Mouse (Mus musculus) kidney, embryonic 15.5 days (tissue): Measurements from ENCODE around the gene Zswim1. TPM values are rescaled to one million over a fixed set of nuclear protein-coding genes. Genes with fewer than 3 reads are reported as not detected.
"Not testable (repeated sequence)": the region's sequence is repeated elsewhere in the genome, so short reads cannot be mapped to it uniquely, and the experiment has no call there.

Experiments
- ATAC-seq: fragments of 200-750 bp; cut with Nextera tagmentation; replicated peaks from 2 replicates; pipeline ENCODE4 v1.8.0; 2017; ENCODE audit warnings: moderate TSS enrichment; ENCODE audit not compliant: low FRiP score
- H3K27ac ChIP-seq: fragments of 300-500 bp; sonication (generic); 2 replicates; pipeline ENCODE4 v1.5.1; 2015; ENCODE audit warnings: mild to moderate bottlenecking, inconsistent platforms
- H3K27me3 ChIP-seq: fragments of 300-500 bp; sonication (generic); 2 replicates; pipeline ENCODE4 v1.6.1; 2015; ENCODE audit warnings: inconsistent platforms
- H3K36me3 ChIP-seq: fragments of 300-500 bp; sonication (generic); 2 replicates; pipeline ENCODE4 v1.6.1; 2015; ENCODE audit warnings: inconsistent platforms
- H3K4me1 ChIP-seq: fragments of 300-500 bp; sonication (generic); 2 replicates; pipeline ENCODE4 v1.6.1; 2015; ENCODE audit warnings: inconsistent platforms
- H3K4me2 ChIP-seq: fragments of 300-500 bp; sonication (generic); 2 replicates; pipeline ENCODE4 v1.6.1; 2015; ENCODE audit warnings: moderate library complexity, mild to moderate bottlenecking, inconsistent platforms
- H3K4me3 ChIP-seq: fragments of 300-500 bp; sonication (generic); replicated peaks from 2 replicates; pipeline ENCODE4 v1.5.1; 2015; ENCODE audit warnings: mild to moderate bottlenecking, inconsistent platforms
- H3K9ac ChIP-seq: fragments of 300-500 bp; sonication (generic); 2 replicates; pipeline ENCODE4 v1.6.1; 2015; ENCODE audit warnings: mild to moderate bottlenecking, inconsistent platforms
- H3K9me3 ChIP-seq: fragments of 300-500 bp; sonication (generic); replicated peaks from 2 replicates; pipeline ENCODE4 v1.6.1; 2016; ENCODE audit warnings: inconsistent platforms
- WGBS: fragments of 180-500 bp; shearing (Covaris S2); methylation state at CpG from one replicate; pipeline ENCODE4 v1.1.7; 2015; ENCODE audit warnings: mixed read lengths; 5-methylcytosine and 5-hydroxymethylcytosine counted together
- polyA plus RNA-seq: library from polyadenylated mRNA; unstranded; fragments of >200 nt; fragmentation: Nextera tagmentation; extraction: Ambion mirVana; gene quantifications from 2 replicates; pipeline ENCODE4 v1.2.1, GENCODE M21; 2015

Gene Zswim1
- polyA plus RNA-seq, 1 experiment from 2014 or later, result 19.8 TPM

DNA sequence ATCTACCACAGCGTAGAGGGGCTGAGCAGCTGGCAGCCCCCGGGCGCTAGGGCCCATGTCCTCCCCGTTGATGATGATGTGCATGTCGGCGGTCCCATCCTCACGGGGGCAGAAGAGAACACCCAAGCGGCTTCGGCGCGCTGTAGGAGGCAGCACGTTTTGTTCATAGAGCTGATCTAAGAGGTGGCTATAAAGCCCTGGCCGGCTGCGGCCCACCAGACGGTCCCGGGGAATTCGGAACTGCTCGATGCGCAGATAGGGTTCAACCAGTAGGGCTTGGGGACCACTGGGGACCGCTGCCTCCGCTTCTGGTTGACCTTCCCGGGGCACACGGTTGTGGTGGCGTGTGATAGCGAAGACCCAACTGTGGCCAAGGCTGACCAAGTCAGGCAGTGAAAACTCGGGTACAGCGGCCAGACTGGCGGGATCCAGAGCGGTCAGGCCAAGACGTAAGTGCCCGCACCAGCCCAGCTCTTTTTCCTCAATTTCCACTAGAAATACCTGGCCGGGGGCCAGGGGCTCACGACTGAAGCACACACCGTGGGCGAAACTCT lies 10.3 kb downstream of the Zswim1 start, which contains the start of gene Ctsa:
TSS of gene Ctsa (plus strand) at position 126 of the 554 bp plus-strand sequence.
- Histone ChIP-seq H3K4me1 (peaks cover 25% of the 10 kb centered on the region), H3K27me3 (no peaks in the 10 kb centered on the region), H3K27ac (peak within 1 kb of the TSS; percentile 84), H3K4me3 (peak within 1 kb of the TSS; percentile 71), H3K4me2 (peak within 1 kb of the TSS; percentile 90), H3K9me3 (no peaks in the 10 kb centered on the region), H3K36me3 (peaks cover 39% of the 10 kb centered on the region), H3K9ac (peak within 1 kb of the TSS; percentile 70)
- ATAC-seq, result peak; percentile 79
- 1% methylated on average over 35 of the region's 35 CpGs for WGBS

DNA sequence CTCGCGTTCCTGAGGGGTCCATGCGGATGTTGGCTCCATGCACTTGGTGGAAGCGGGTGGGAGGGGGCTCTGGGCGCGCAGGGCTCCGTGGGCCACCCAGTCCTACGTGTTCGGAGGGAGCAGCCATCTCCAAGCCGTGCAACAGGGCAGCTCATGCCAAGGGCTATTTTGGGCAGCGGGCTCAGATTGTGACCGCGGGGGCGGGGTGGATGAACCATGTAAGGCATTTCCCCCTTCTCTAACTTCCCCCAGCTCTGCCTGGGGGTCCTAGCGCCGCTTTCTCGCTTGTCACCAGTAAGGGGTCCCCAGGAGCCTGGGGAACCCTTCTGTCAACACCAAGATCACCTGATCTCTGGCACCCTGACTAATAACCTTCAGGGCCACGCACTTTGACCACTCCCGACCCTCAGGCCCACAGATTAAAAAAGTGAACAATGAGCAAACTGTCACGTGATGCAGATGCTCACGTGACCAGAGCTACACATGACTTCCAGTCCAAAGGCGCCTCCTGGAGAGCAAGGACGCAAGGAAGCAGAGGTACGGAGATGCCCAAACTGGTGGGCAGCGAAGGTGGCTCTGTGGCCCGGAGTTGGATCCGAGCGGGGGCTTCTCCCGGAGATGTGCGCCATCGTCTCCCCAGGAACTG lies 11.0 kb downstream of the Zswim1 start, which contains the start of gene Neurl2:
TSS of gene Neurl2 (minus strand) at position 143 of the 646 bp plus-strand sequence.
- Histone ChIP-seq H3K9ac (peak within 1 kb of the TSS; percentile 70), H3K4me2 (peak within 1 kb of the TSS; percentile 90), H3K27ac (peak within 1 kb of the TSS; percentile 84), H3K36me3 (peaks cover 39% of the 10 kb centered on the region), H3K9me3 (no peaks in the 10 kb centered on the region), H3K27me3 (no peaks in the 10 kb centered on the region), H3K4me3 (peak within 1 kb of the TSS; percentile 71), H3K4me1 (peaks cover 25% of the 10 kb centered on the region)
- under 1% methylated on average over 31 of the region's 31 CpGs for WGBS
- peak; percentile 75 for ATAC-seq

DNA sequence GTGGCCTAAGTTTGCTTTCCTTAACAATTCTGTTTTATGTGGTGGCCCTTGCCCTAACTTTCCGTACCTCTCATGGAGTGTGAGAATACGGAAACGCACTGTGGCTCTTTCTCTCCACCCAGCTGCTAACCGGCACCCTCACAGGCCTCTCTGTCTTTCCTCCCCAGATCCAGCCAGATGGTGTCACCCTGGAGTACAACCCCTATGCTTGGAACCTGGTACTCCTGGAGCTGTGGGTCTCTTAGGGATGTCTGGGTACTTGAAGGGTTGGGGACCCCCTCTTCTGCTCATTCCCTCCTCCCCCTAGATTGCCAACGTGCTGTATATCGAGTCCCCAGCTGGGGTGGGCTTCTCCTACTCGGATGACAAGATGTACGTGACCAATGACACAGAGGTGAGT lies 12.0 kb downstream of the Zswim1 start:
- H3K9ac ChIP-seq, result peak overlapping the region; percentile 70
- H3K9me3 ChIP-seq, result no peaks in the 10 kb centered on the region
- peaks cover 25% of the 10 kb centered on the region for H3K4me1 ChIP-seq
- H3K4me2 ChIP-seq, result peak overlapping the region; percentile 90
- no peaks in the 10 kb centered on the region for H3K27me3 ChIP-seq
- 35% methylated on average over 8 of the region's 8 CpGs for WGBS
- H3K4me3 ChIP-seq, result peak overlapping the region; percentile 71
- H3K36me3 ChIP-seq, result peaks cover 41% of the 10 kb centered on the region
- no peak overlapping the region for H3K27ac ChIP-seq
- no peak for ATAC-seq

DNA sequence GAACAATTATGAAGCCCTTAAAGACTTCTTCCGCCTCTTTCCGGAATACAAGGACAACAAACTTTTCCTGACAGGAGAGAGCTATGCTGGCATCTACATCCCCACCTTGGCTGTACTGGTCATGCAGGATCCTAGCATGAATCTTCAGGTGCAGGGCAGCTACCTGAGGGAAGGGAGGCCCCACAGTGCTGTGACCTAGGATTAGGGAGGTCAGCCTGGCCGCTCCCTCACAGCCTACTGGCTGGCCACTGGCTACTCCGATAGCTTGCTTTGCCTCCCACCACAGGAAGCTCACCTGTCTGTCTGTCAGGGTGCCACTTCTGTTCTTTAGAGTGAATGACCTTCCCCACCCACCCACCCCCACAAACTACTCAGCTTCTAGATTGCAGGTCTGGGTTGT lies 12.7 kb downstream of the Zswim1 start:
- no peaks in the 10 kb centered on the region for H3K27me3 ChIP-seq
- H3K4me3 ChIP-seq, result peak overlapping the region; percentile 71
- no peak overlapping the region for H3K27ac ChIP-seq
- WGBS, result 89% methylated on average over 4 of the region's 4 CpGs
- ATAC-seq, result no peak
- no peak overlapping the region for H3K9ac ChIP-seq
- peak overlapping the region; percentile 90 for H3K4me2 ChIP-seq
- no peaks in the 10 kb centered on the region for H3K9me3 ChIP-seq
- peaks cover 47% of the 10 kb centered on the region for H3K36me3 ChIP-seq
- H3K4me1 ChIP-seq, result peaks cover 25% of the 10 kb centered on the region

DNA sequence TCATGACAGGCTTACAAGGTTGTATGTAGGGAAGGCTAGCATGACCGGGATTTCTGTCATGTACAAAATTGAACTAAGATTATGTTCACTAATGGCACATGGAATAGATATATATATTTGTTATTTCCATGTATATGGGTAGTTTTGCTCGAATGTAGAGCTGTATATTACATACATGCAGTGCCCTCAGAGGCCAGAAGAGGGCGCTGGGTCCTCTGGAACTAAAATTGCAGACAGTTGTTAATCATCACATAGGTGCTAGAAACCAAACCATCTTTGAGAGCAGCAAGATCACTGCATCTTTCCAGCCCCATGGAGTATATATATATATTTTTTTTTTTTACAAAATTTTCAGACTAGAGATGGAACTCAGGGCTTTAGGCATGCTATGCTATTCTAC lies 23.3 kb downstream of the Zswim1 start:
- no peak for ATAC-seq
- WGBS, result 53% methylated on average over 3 of the region's 3 CpGs

DNA sequence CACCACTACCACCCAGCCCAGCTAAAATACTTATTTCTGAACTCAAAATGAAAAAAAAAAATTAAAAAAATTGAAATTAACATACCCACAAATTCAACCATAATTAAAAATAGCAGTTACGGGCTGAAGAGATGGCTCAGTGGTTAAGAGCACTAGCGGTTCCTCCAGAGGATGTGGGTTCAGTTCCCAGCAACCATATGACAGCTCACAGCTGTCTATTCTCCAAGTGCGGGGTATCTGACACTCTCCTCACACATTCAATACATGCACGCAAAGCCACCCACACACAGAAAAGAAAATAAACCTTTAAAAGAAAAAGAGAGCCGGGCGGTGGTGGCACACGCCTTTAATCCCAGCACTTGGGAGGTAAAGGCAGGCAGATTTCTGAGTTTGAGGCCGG lies 27.6 kb downstream of the Zswim1 start:
- H3K27me3 ChIP-seq, result peaks cover 10% of the 10 kb centered on the region; the same call in 1 of the 2 replicates
- H3K9ac ChIP-seq, result no peak overlapping the region
- H3K36me3 ChIP-seq, result 0 out of 2 replicates have a peak, but pooled peaks cover 3% of the 10 kb centered on the region
- H3K4me2 ChIP-seq, result no peak overlapping the region
- no peaks in the 10 kb centered on the region for H3K9me3 ChIP-seq
- H3K4me3 ChIP-seq, result no peak overlapping the region
- H3K4me1 ChIP-seq, result peaks cover 4% of the 10 kb centered on the region; the same call in 1 of the 2 replicates
- H3K27ac ChIP-seq, result no peak overlapping the region
- WGBS, result 45% methylated on average over 8 of the region's 8 CpGs
- ATAC-seq, result no peak

More for the DNA sequence above, 23.3 kb downstream of the Zswim1 start:
- Histone ChIP-seq H3K27me3 (no peaks in the 10 kb centered on the region), H3K4me1 (no peaks in the 10 kb centered on the region), H3K4me2 (no peak overlapping the region), H3K36me3 (peaks cover 4% of the 10 kb centered on the region; the same call in 1 of the 2 replicates), H3K9me3 (no peaks in the 10 kb centered on the region), H3K4me3 (no peak overlapping the region), H3K9ac (no peak overlapping the region), H3K27ac (no peak overlapping the region)

DNA sequence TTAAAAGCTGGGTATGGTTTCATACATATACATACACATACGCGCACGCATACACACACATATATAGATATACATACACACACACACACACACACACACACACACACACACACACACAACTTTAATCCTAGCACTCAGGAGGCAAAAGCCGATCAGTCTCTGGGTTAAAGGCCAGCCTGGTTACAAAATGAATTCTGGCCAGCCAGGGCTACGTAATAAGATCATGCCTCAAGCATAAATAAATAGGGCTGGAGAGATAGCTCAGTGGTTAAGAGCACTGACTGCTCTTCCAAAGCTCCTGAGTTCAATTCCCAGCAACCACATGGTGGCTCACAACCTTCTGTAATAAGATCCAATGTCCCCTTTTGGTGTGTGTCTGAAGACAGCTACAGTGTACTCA lies 33.1 kb downstream of the Zswim1 start:
- not testable (repeated sequence) for H3K9me3 ChIP-seq, H3K27ac ChIP-seq, H3K4me3 ChIP-seq, H3K36me3 ChIP-seq, H3K9ac ChIP-seq, ATAC-seq
- 84% methylated on average over 5 of the region's 5 CpGs for WGBS
- Histone ChIP-seq H3K4me1 (peaks cover 49% of the 10 kb centered on the region), H3K4me2 (peak overlapping the region; percentile 83), H3K27me3 (peaks cover 42% of the 10 kb centered on the region)

DNA sequence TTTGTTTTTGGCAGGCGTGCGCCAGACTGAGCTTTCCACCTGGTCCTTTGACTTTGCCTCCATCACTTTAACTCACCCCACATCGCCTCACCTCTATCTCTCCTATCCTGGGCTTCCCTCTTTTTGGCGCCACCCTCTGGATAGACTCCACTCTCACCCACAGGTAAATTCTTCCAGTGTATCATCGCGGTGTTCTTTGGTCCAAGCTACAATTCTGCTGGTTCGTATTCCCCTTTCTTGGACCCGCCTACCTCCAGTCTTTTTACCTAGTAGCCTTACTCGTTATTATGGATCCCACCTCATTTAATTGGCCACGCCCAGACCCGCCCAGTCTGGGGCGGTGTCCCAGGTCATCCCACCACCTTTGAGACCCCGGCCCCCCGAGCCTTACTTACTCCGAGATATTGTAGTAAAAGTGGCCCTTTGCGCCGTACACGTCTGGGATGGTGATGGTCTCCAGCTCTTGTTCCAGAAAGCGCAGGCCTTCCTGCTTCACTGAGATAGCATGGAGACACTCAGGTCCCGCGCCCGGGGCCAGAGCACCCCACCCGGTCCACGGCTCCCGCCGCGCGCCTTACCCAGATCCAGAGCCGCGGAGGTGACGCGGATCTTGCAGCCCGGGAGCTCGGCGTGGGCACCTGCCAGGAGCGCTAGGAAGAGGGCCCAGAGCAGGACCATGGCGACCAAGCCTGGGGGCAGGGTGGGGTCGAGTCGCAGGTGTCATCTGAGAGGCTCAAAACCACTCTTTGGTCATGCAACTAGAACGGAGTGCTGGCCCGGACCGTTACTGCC lies 34.0 kb downstream of the Zswim1 start:
- WGBS, result 2% methylated on average over 42 of the region's 42 CpGs
- Histone ChIP-seq H3K27ac (peak overlapping the region; percentile 19; the same call in 1 of the 2 replicates), H3K9ac (peak overlapping the region; percentile 52), H3K36me3 (0 out of 2 replicates have a peak, but pooled peaks cover 3% of the 10 kb centered on the region), H3K4me3 (peak overlapping the region; percentile 52), H3K27me3 (peaks cover 42% of the 10 kb centered on the region), H3K4me1 (peaks cover 58% of the 10 kb centered on the region), H3K9me3 (no peaks in the 10 kb centered on the region), H3K4me2 (peak overlapping the region; percentile 83)
- no peak for ATAC-seq

DNA sequence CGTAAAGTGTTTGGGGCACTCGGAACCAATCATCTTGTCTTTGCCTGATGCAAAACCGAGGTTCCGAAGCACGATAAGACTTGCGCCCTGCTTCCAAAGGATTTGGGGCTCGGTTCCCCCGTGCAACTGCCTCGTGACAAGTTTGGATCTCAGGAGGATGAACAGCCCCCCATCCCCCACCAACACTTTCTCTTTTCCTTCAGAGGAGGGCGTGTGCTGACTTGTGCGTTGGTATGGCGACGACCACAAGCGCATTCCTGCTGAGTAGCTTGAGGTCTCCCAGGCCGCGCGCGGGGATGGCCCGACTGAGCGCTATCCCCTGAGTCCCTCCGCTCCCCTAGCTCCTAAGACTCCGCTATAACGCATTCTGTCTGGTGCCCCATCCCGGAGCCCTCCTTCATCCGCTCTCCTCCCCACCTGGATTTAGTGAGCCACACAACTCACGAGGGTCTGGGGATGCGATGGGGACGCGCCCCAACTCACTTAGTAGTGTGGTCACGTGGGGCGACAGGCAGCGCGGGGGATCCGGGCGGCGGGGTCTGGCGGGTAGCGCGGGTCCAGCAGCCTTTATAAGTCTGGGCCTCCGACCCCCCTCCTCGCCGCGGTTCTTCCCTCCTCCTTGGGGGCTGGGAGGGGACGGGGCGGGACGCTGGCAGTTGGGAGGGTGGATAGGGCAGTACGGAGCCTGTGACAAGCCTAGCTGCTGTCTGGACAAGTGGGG lies 34.8 kb downstream of the Zswim1 start, which contains the start of gene Pltp:
TSS of gene Pltp (minus strand) at position 611 of the 721 bp plus-strand sequence.
- ATAC-seq, result peak; percentile 55
- H3K4me3 ChIP-seq, result peak within 1 kb of the TSS; percentile 52
- peak within 1 kb of the TSS; percentile 83 for H3K4me2 ChIP-seq
- peaks cover 42% of the 10 kb centered on the region for H3K27me3 ChIP-seq
- WGBS, result under 1% methylated on average over 47 of the region's 47 CpGs
- H3K4me1 ChIP-seq, result peaks cover 65% of the 10 kb centered on the region
- peak within 1 kb of the TSS; percentile 52 for H3K9ac ChIP-seq
- peak within 1 kb of the TSS; percentile 51 for H3K27ac ChIP-seq
- 0 out of 2 replicates have a peak, but pooled peaks cover 3% of the 10 kb centered on the region for H3K36me3 ChIP-seq
- no peaks in the 10 kb centered on the region for H3K9me3 ChIP-seq

DNA sequence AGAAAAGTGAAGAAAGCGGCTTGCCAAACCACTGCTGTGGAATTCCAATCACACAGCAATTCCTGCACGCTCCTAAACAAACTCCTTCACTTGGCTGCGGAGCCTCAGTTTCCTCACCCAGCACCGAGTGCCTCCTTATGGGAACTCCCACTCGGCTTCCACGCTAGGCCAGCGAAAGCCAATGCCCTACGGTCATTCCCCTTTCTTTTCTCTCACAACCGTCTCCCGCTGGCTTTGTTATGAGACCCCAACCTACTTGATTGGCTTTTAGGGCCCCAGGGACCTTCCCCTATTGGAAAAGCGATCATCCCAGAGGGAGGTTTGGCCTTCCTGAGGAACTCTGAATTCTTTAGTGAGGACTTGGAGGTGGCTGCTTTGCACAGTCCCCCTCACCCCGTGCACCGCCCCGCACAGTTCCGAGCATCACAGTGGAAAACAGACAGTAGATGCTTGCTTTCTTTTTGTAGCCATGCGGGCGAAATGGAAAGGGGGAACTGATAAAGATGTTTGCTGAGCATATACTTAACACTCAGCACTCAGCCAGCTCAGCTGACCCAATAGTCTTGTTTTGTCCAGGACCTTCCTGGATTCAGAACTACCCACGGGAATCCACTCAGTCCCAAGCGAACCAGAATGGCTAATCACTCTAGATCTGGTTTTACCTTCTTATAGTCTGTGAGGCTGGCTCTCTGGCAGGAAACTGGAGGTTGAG lies 35.5 kb downstream of the Zswim1 start:
- peak overlapping the region; percentile 52 for H3K4me3 ChIP-seq
- H3K27me3 ChIP-seq, result peaks cover 42% of the 10 kb centered on the region
- peaks cover 73% of the 10 kb centered on the region for H3K4me1 ChIP-seq
- 9% methylated on average over 19 of the region's 19 CpGs for WGBS
- no peaks in the 10 kb centered on the region for H3K9me3 ChIP-seq
- 0 out of 2 replicates have a peak, but pooled peaks cover 2% of the 10 kb centered on the region for H3K36me3 ChIP-seq
- H3K27ac ChIP-seq, result peak overlapping the region; percentile 51; the same call in 1 of the 2 replicates
- no peak for ATAC-seq
- peak overlapping the region; percentile 83 for H3K4me2 ChIP-seq
- peak overlapping the region; percentile 52 for H3K9ac ChIP-seq

DNA sequence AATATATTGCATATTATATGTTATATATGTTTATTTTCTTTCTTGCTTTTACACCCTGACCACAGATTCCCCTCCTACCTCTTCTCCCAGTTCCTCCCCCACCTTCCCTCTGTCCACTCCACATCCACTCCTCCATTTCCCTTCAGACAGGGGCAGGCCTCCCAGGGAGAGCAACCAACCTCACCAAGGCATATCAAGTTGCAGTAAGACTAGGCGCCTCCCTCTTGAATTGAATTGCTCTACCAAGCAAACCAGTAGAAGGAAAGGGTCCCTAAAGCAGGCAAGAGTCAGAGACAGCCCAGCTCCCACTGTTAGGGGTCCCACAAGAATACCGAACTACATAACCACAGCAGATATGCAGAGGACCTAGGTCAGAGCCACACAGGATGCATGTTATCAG lies 36.7 kb downstream of the Zswim1 start:
- Histone ChIP-seq H3K36me3 (no peaks in the 10 kb centered on the region), H3K4me3 (no peak overlapping the region), H3K27me3 (peaks cover 40% of the 10 kb centered on the region), H3K9me3 (no peaks in the 10 kb centered on the region), H3K9ac (no peak overlapping the region), H3K27ac (peak overlapping the region; percentile 75), H3K4me2 (peak overlapping the region; percentile 27; the same call in 1 of the 2 replicates), H3K4me1 (peaks cover 73% of the 10 kb centered on the region)
- WGBS, result 16% methylated on average over 2 of the region's 2 CpGs
- ATAC-seq, result peak; percentile 45; the same call in 1 of the 2 replicates
